Mouse (Mus musculus) limb, embryonic 11.5 days (tissue): ENCODE measurements around the gene Rnf25. TPM values are rescaled to one million over a fixed set of nuclear protein-coding genes. Genes with fewer than 3 reads are reported as not detected.

Experiments used
- ATAC-seq: fragments of 200-750 bp; cut with Nextera tagmentation; 2 replicates; pipeline ENCODE4 v1.8.0; 2017; ENCODE audit warnings: low read depth; ENCODE audit not compliant: insufficient number of reproducible peaks, low FRiP score, low TSS enrichment
- DNase-seq: peaks from one replicate; pipeline ENCODE4 v3.0.0-alpha.2; 2015; ENCODE audit warnings: low spot score
- H3K27ac ChIP-seq: fragments of 300-500 bp; sonication (generic); replicated peaks from 2 replicates; pipeline ENCODE4 v1.5.1; 2014; ENCODE audit warnings: low read depth, mild to moderate bottlenecking, low read length
- H3K27me3 ChIP-seq: fragments of 300-500 bp; sonication (generic); 2 replicates; pipeline ENCODE4 v1.6.1; 2014; ENCODE audit warnings: mild to moderate bottlenecking, low read length, mixed read lengths; ENCODE audit not compliant: control insufficient read depth, insufficient read depth
- H3K36me3 ChIP-seq: fragments of 300-500 bp; sonication (generic); 2 replicates; pipeline ENCODE4 v1.6.1; 2014; ENCODE audit warnings: mild to moderate bottlenecking, low read length, moderate library complexity, mixed read lengths; ENCODE audit not compliant: control insufficient read depth, insufficient read depth
- H3K4me1 ChIP-seq: fragments of 300-500 bp; sonication (generic); 2 replicates; pipeline ENCODE4 v1.6.1; 2014; ENCODE audit warnings: low read length, mixed read lengths; ENCODE audit not compliant: control insufficient read depth, insufficient read depth
- H3K4me2 ChIP-seq: fragments of 300-500 bp; sonication (generic); 2 replicates; pipeline ENCODE4 v1.6.1; 2014; ENCODE audit warnings: low read depth, mild to moderate bottlenecking, moderate library complexity; ENCODE audit not compliant: severe bottlenecking
- H3K4me3 ChIP-seq: fragments of 300-500 bp; sonication (generic); 2 replicates; pipeline ENCODE4 v1.5.1; 2014; ENCODE audit warnings: low read depth, low read length
- H3K9ac ChIP-seq: fragments of 300-500 bp; sonication (generic); 2 replicates; pipeline ENCODE4 v1.6.1; 2014; ENCODE audit warnings: mild to moderate bottlenecking, low read length
- H3K9me3 ChIP-seq: fragments of 300-500 bp; sonication (generic); 2 replicates; pipeline ENCODE4 v1.6.1; 2016; ENCODE audit warnings: low read length; ENCODE audit not compliant: control insufficient read depth
- WGBS: fragments of 180-500 bp; shearing (Covaris S2); extraction: QIAGEN DNeasy Blood & Tissue Kit; methylation state at CpG from one replicate; pipeline ENCODE4 v1.1.7; 2014; 5-methylcytosine and 5-hydroxymethylcytosine counted together
- polyA plus RNA-seq: library from polyadenylated mRNA; unstranded; fragments of >200 nt; fragmentation: Nextera tagmentation; extraction: Ambion mirVana; gene quantifications from 2 replicates; pipeline ENCODE4 v1.2.1, GENCODE M21; 2014

The Rnf25 gene
- polyA plus RNA-seq, 1 experiment from 2014 or later: 9.2 TPM

DNA sequence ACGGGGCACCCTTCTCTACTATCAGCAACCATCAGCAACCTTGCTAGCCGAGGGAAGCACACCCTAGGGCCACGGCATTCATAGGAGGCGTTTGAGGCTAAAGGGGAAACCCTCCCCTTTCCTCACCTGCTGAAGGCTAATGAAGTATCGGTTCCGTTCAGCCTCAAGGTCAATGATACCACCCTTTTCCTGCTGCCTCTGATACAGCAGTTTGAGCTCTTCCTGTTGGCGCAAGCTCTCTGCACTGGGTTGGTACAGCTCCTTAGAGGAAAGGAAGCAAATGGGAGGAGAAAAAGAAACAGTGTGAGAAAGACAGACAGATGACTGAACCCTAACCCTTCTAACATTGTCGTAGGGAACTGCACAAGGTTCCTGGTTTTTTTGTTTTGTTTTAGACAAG is 6.8 kb downstream of the Rnf25 start:
- 90% methylated on average over 8 of the region's 8 CpGs for WGBS
- H3K4me3 ChIP-seq: no peak overlapping the region
- H3K9ac ChIP-seq: no peak overlapping the region
- H3K4me2 ChIP-seq: no peak overlapping the region
- H3K9me3 ChIP-seq: no peaks in the 10 kb centered on the region
- no peak overlapping the region for H3K27ac ChIP-seq
- peaks cover 18% of the 10 kb centered on the region; the same call in 1 of the 2 replicates for H3K36me3 ChIP-seq
- ATAC-seq (no peak), DNase-seq (no peak)
- no peaks in the 10 kb centered on the region for H3K4me1 ChIP-seq
- no peaks in the 10 kb centered on the region for H3K27me3 ChIP-seq

DNA sequence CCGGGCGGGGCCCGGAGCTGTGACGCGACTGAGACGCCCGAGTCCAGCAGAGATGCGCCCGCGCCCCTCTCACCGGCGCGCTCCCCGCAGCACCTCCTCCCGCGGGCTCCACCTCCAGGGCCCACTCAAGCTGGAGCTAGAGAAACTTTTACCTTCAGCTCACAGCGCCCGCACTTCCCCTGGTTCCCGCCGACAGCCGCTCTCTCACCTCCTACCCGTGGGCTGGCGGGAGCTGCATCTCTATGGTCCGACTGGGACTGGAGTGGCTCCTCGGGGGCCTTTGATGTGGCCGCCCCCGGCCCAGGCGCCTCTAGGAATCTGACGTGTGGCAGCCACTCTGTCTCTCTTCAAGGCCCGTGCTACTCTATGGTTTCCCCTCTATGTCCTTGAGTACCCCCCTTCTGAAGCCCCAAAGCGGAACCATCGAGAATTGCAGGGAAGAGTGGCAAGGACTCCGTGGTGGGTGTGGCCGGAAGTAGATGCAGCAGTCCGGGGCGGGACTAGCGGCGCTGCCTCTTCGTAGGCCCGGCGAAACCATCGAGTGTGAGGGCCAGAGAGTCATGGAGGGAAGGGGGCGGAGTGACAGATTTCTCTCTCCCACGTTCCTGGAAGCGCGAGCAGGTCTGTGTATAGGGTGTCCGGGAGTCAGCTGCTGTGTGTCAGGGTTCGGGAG is 13.3 kb downstream of the Rnf25 start, which contains the start of the genes Zfp142 and Bcs1l:
Gene Zfp142 (minus strand): TSS at position 474 of the 673 bp plus-strand sequence.
Gene Bcs1l (plus strand): TSS at position 517 of the 673 bp plus-strand sequence.
- Histone ChIP-seq H3K27me3 (no peaks in the 10 kb centered on the region), H3K9ac (peak within 1 kb of the TSS; percentile 85), H3K4me1 (peaks cover 12% of the 10 kb centered on the region; the same call in 1 of the 2 replicates), H3K4me3 (peak within 1 kb of the TSS; percentile 84), H3K4me2 (peak within 1 kb of the TSS; percentile 89), H3K27ac (peak within 1 kb of the TSS; percentile 50; the same call in 1 of the 2 replicates), H3K9me3 (no peaks in the 10 kb centered on the region), H3K36me3 (peaks cover 3% of the 10 kb centered on the region; the same call in 1 of the 2 replicates)
- DNase-seq: peak; percentile 99
- ATAC-seq: peak; percentile 99
- 0% methylated on average over 45 of the region's 48 CpGs for WGBS

GRCm38 (mm10) chr1:74587233-74587772 is 13.9 kb downstream of the Rnf25 start:
- under 1% methylated on average over 24 of the region's 24 CpGs for WGBS
- H3K36me3 ChIP-seq: peaks cover 3% of the 10 kb centered on the region; the same call in 1 of the 2 replicates
- ATAC-seq (no peak), DNase-seq (no peak)
- H3K27me3 ChIP-seq: no peaks in the 10 kb centered on the region
- H3K4me2 ChIP-seq: peak overlapping the region; percentile 89
- H3K4me3 ChIP-seq: peak overlapping the region; percentile 84
- peak overlapping the region; percentile 50; the same call in 1 of the 2 replicates for H3K27ac ChIP-seq
- H3K9ac ChIP-seq: peak overlapping the region; percentile 85
- H3K4me1 ChIP-seq: peaks cover 12% of the 10 kb centered on the region; the same call in 1 of the 2 replicates
- no peaks in the 10 kb centered on the region for H3K9me3 ChIP-seq

- no peak overlapping the region for H3K4me2 ChIP-seq
- ATAC-seq: no peak
- peaks cover 3% of the 10 kb centered on the region; the same call in 1 of the 2 replicates for H3K36me3 ChIP-seq
- 93% methylated on average over 3 of the region's 3 CpGs for WGBS
- H3K9me3 ChIP-seq: no peaks in the 10 kb centered on the region
- H3K27me3 ChIP-seq: no peaks in the 10 kb centered on the region
- no peak overlapping the region for H3K9ac ChIP-seq
- no peak overlapping the region for H3K27ac ChIP-seq
- H3K4me1 ChIP-seq: peaks cover 12% of the 10 kb centered on the region; the same call in 1 of the 2 replicates
- DNase-seq: no peak
- no peak overlapping the region for H3K4me3 ChIP-seq
Measured at GRCm38 (mm10) chr1:74584616-74585398, 16.4 kb downstream of the Rnf25 start.

DNA sequence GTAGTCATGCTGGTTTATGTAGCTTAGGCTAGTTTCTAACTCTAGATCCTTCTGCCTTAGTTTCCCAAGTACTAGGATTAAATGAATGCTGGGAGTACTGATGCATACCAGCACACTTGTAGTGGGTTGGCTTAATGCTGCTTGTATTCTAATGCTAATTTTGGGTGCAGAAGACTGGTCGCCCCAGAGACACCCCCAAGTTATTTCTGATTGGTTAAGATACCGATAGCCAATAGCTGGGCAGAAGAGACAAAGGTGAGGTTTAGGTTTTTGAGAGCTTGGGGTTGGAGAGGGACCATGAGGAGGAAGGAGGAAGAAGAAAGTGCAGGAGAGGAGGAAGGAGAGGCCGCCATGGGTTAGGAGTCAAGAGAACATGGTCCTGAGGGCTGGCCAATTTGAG is 18.6 kb downstream of the Rnf25 start:
- no peaks in the 10 kb centered on the region for H3K9me3 ChIP-seq
- H3K4me2 ChIP-seq: no peak overlapping the region
- DNase-seq (no peak), ATAC-seq (no peak)
- H3K4me3 ChIP-seq: no peak overlapping the region
- WGBS: 81% methylated on average over 3 of the region's 3 CpGs
- H3K9ac ChIP-seq: no peak overlapping the region
- H3K27me3 ChIP-seq: no peaks in the 10 kb centered on the region
- peaks cover 6% of the 10 kb centered on the region; the same call in 1 of the 2 replicates for H3K36me3 ChIP-seq
- H3K4me1 ChIP-seq: peaks cover 8% of the 10 kb centered on the region; the same call in 1 of the 2 replicates
- no peak overlapping the region for H3K27ac ChIP-seq

- no peak overlapping the region for H3K4me2 ChIP-seq
- H3K27me3 ChIP-seq: no peaks in the 10 kb centered on the region
- H3K36me3 ChIP-seq: peaks cover 52% of the 10 kb centered on the region
- no peaks in the 10 kb centered on the region for H3K4me1 ChIP-seq
- no peak overlapping the region for H3K27ac ChIP-seq
- WGBS: 92% methylated on average over 29 of the region's 29 CpGs
- H3K9me3 ChIP-seq: no peaks in the 10 kb centered on the region
- H3K4me3 ChIP-seq: no peak overlapping the region
- ATAC-seq: no peak
- no peak for DNase-seq
- no peak overlapping the region for H3K9ac ChIP-seq
Measured at GRCm38 (mm10) chr1:74569739-74570719, 31.2 kb downstream of the Rnf25 start.

DNA sequence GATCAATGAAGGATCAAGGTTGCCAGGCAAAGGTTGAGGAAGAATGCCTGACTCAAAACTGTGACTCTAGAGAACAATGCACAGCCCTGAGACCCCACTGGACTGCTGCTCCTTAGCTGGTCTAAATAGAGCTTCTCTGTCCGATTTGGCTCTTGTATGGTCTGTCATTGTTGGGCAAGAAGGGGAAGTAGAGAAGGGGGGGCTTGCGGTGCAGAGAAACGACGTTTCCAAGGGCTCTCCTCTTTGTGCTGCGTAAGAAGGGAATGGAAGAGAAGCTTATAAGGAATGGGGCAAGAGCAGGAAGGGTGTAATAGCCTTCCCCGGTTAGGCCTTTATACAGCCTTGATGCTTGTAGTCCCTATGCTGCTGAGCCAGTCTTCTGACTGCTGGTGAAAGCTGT is 35.4 kb downstream of the Rnf25 start:
- Histone ChIP-seq H3K9me3 (no peaks in the 10 kb centered on the region), H3K27me3 (no peaks in the 10 kb centered on the region), H3K4me3 (no peak overlapping the region), H3K4me2 (no peak overlapping the region), H3K36me3 (peaks cover 24% of the 10 kb centered on the region), H3K9ac (no peak overlapping the region), H3K27ac (no peak overlapping the region), H3K4me1 (no peaks in the 10 kb centered on the region)
- DNase-seq (no peak), ATAC-seq (no peak)
- WGBS: 98% methylated on average over 6 of the region's 6 CpGs
